Mouse (Mus musculus) heart, embryonic 12.5 days (tissue): ENCODE results near the gene Slc44a1. TPM values are rescaled to one million over a fixed set of nuclear protein-coding genes. Genes with fewer than 3 reads are reported as not detected.

Experiments
- ATAC-seq: fragments of 200-750 bp; cut with Nextera tagmentation; 2 replicates; pipeline ENCODE4 v1.8.0; 2017; ENCODE audit warnings: moderate TSS enrichment, moderate library complexity; ENCODE audit not compliant: insufficient number of reproducible peaks, low FRiP score
- H3K27ac ChIP-seq: fragments of 300-500 bp; sonication (generic); 2 replicates; pipeline ENCODE4 v1.5.1; 2016; ENCODE audit warnings: mild to moderate bottlenecking, moderate library complexity; ENCODE audit not compliant: poor library complexity, severe bottlenecking
- H3K27me3 ChIP-seq: fragments of 300-500 bp; sonication (generic); replicated peaks from 2 replicates; pipeline ENCODE4 v1.6.1; 2016; ENCODE audit warnings: mild to moderate bottlenecking, moderate library complexity
- H3K36me3 ChIP-seq: fragments of 300-500 bp; sonication (generic); 2 replicates; pipeline ENCODE4 v1.6.1; 2016; ENCODE audit warnings: mild to moderate bottlenecking, moderate library complexity
- H3K4me1 ChIP-seq: fragments of 300-500 bp; sonication (generic); replicated peaks from 2 replicates; pipeline ENCODE4 v1.6.1; 2016; ENCODE audit warnings: mild to moderate bottlenecking
- H3K4me2 ChIP-seq: fragments of 300-500 bp; sonication (generic); 2 replicates; pipeline ENCODE4 v1.6.1; 2016; ENCODE audit warnings: mild to moderate bottlenecking, moderate library complexity
- H3K4me3 ChIP-seq: fragments of 300-500 bp; sonication (generic); 2 replicates; pipeline ENCODE4 v1.5.1; 2016; ENCODE audit warnings: mild to moderate bottlenecking
- H3K9ac ChIP-seq: fragments of 300-500 bp; sonication (generic); 2 replicates; pipeline ENCODE4 v1.6.1; 2016; ENCODE audit warnings: mild to moderate bottlenecking, moderate library complexity
- H3K9me3 ChIP-seq: fragments of 300-500 bp; sonication (generic); replicated peaks from 2 replicates; pipeline ENCODE4 v1.6.1; 2016; ENCODE audit warnings: mild to moderate bottlenecking, moderate library complexity
- WGBS: fragments of 180-500 bp; shearing (Covaris S2); methylation state at CpG from one replicate; pipeline ENCODE4 v1.1.7; 2016; 5-methylcytosine and 5-hydroxymethylcytosine counted together
- polyA plus RNA-seq: library from polyadenylated mRNA; unstranded; fragments of >200 nt; fragmentation: Nextera tagmentation; extraction: Ambion mirVana; gene quantifications from 2 replicates; pipeline ENCODE4 v1.2.1, GENCODE M21; 2016

Slc44a1 gene
- polyA plus RNA-seq, 1 experiment from 2014 or later: 28.7 TPM

GRCm38 (mm10) chr4:53409526-53410085 is 30.6 kb upstream of the Slc44a1 start:
- H3K27me3 ChIP-seq: no peaks in the 10 kb centered on the region
- no peak overlapping the region for H3K9ac ChIP-seq
- no peak overlapping the region for H3K4me2 ChIP-seq
- H3K4me3 ChIP-seq: no peak overlapping the region
- no peaks in the 10 kb centered on the region for H3K36me3 ChIP-seq
- no peak for ATAC-seq
- no peak overlapping the region for H3K27ac ChIP-seq
- no peaks in the 10 kb centered on the region for H3K9me3 ChIP-seq
- WGBS: 33% methylated on average over 5 of the region's 5 CpGs
- peaks cover 12% of the 10 kb centered on the region for H3K4me1 ChIP-seq

- WGBS: 79% methylated on average over 5 of the region's 5 CpGs
- H3K27ac ChIP-seq: no peak overlapping the region
- H3K4me2 ChIP-seq: no peak overlapping the region
- H3K9ac ChIP-seq: no peak overlapping the region
- H3K4me3 ChIP-seq: no peak overlapping the region
- H3K36me3 ChIP-seq: no peaks in the 10 kb centered on the region
- H3K4me1 ChIP-seq: peaks cover 12% of the 10 kb centered on the region
- no peaks in the 10 kb centered on the region for H3K9me3 ChIP-seq
- no peaks in the 10 kb centered on the region for H3K27me3 ChIP-seq
- ATAC-seq: no peak
These were observed 29.5 kb upstream of the Slc44a1 start for GRCm38 (mm10) chr4:53410752-53411151.

- WGBS: 47% methylated on average over 9 of the region's 9 CpGs
These were observed 28.0 kb upstream of the Slc44a1 start for GRCm38 (mm10) chr4:53411958-53412870.

GRCm38 (mm10) chr4:53412991-53413390 is 27.2 kb upstream of the Slc44a1 start:
- no peak for ATAC-seq
- Histone ChIP-seq H3K36me3 (no peaks in the 10 kb centered on the region), H3K9me3 (no peaks in the 10 kb centered on the region), H3K4me3 (no peak overlapping the region), H3K27me3 (no peaks in the 10 kb centered on the region), H3K4me1 (peaks cover 12% of the 10 kb centered on the region), H3K4me2 (no peak overlapping the region), H3K9ac (no peak overlapping the region), H3K27ac (no peak overlapping the region)
- 80% methylated on average over 6 of the region's 6 CpGs for WGBS

More at GRCm38 (mm10) chr4:53411958-53412870, 28.0 kb upstream of the Slc44a1 start:
- H3K4me1 ChIP-seq: peaks cover 12% of the 10 kb centered on the region
- H3K4me2 ChIP-seq: no peak overlapping the region
- H3K27ac ChIP-seq: no peak overlapping the region
- no peaks in the 10 kb centered on the region for H3K9me3 ChIP-seq
- no peak; the same call in 1 of the 2 replicates for ATAC-seq
- no peaks in the 10 kb centered on the region for H3K36me3 ChIP-seq
- no peak overlapping the region for H3K4me3 ChIP-seq
- H3K9ac ChIP-seq: no peak overlapping the region
- H3K27me3 ChIP-seq: no peaks in the 10 kb centered on the region

GRCm38 (mm10) chr4:53414031-53414797 is 26.0 kb upstream of the Slc44a1 start:
- Histone ChIP-seq H3K27me3 (no peaks in the 10 kb centered on the region), H3K27ac (no peak overlapping the region), H3K9me3 (no peaks in the 10 kb centered on the region), H3K36me3 (no peaks in the 10 kb centered on the region), H3K9ac (no peak overlapping the region), H3K4me3 (no peak overlapping the region), H3K4me1 (peaks cover 12% of the 10 kb centered on the region), H3K4me2 (no peak overlapping the region)
- 69% methylated on average over 9 of the region's 9 CpGs for WGBS
- ATAC-seq: no peak

- Histone ChIP-seq H3K9ac (no peak overlapping the region), H3K27ac (peak overlapping the region; percentile 61), H3K4me1 (peaks cover 7% of the 10 kb centered on the region), H3K36me3 (no peaks in the 10 kb centered on the region), H3K9me3 (no peaks in the 10 kb centered on the region), H3K4me2 (no peak overlapping the region), H3K4me3 (no peak overlapping the region), H3K27me3 (no peaks in the 10 kb centered on the region)
- ATAC-seq: no peak
- 75% methylated on average over 9 of the region's 10 CpGs for WGBS
These were observed 24.2 kb upstream of the Slc44a1 start for GRCm38 (mm10) chr4:53415873-53416637.

- H3K36me3 ChIP-seq: no peaks in the 10 kb centered on the region
- peaks cover 7% of the 10 kb centered on the region for H3K4me1 ChIP-seq
- no peak overlapping the region for H3K27ac ChIP-seq
- 66% methylated on average over 7 of the region's 7 CpGs for WGBS
- H3K4me2 ChIP-seq: no peak overlapping the region
- H3K27me3 ChIP-seq: no peaks in the 10 kb centered on the region
- no peak for ATAC-seq
- H3K9me3 ChIP-seq: no peaks in the 10 kb centered on the region
- H3K4me3 ChIP-seq: no peak overlapping the region
- no peak overlapping the region for H3K9ac ChIP-seq
These were observed 23.3 kb upstream of the Slc44a1 start for GRCm38 (mm10) chr4:53416928-53417327.

GRCm38 (mm10) chr4:53422799-53423198 is 17.4 kb upstream of the Slc44a1 start:
- no peak overlapping the region for H3K4me3 ChIP-seq
- H3K4me1 ChIP-seq: no peaks in the 10 kb centered on the region
- ATAC-seq: no peak
- no peak overlapping the region for H3K27ac ChIP-seq
- WGBS: 79% methylated on average over 2 of the region's 2 CpGs
- no peak overlapping the region for H3K9ac ChIP-seq
- H3K9me3 ChIP-seq: no peaks in the 10 kb centered on the region; the same call in 1 of the 2 replicates
- H3K36me3 ChIP-seq: no peaks in the 10 kb centered on the region
- no peak overlapping the region for H3K4me2 ChIP-seq
- H3K27me3 ChIP-seq: no peaks in the 10 kb centered on the region

GRCm38 (mm10) chr4:53427120-53427519 is 13.1 kb upstream of the Slc44a1 start:
- Histone ChIP-seq H3K9me3 (no peaks in the 10 kb centered on the region; the same call in 1 of the 2 replicates), H3K27ac (no peak overlapping the region), H3K27me3 (no peaks in the 10 kb centered on the region), H3K9ac (no peak overlapping the region), H3K4me2 (no peak overlapping the region), H3K4me3 (no peak overlapping the region), H3K4me1 (peaks cover 9% of the 10 kb centered on the region; the same call in 1 of the 2 replicates), H3K36me3 (no peaks in the 10 kb centered on the region)
- no peak for ATAC-seq
- WGBS: 78% methylated on average over 4 of the region's 4 CpGs

GRCm38 (mm10) chr4:53430522-53430921 is 9.7 kb upstream of the Slc44a1 start:
- H3K27me3 ChIP-seq: no peaks in the 10 kb centered on the region
- H3K4me1 ChIP-seq: peaks cover 9% of the 10 kb centered on the region; the same call in 1 of the 2 replicates
- H3K4me2 ChIP-seq: no peak overlapping the region
- no peak overlapping the region for H3K9ac ChIP-seq
- no peak for ATAC-seq
- 48% methylated on average over 6 of the region's 6 CpGs for WGBS
- H3K36me3 ChIP-seq: no peaks in the 10 kb centered on the region
- H3K9me3 ChIP-seq: no peaks in the 10 kb centered on the region
- no peak overlapping the region for H3K27ac ChIP-seq
- no peak overlapping the region for H3K4me3 ChIP-seq
